Mouse (Mus musculus): ENCODE measurements around the gene Mlx. TPM values are rescaled to one million over a fixed set of nuclear protein-coding genes. Genes with fewer than 3 reads are reported as not detected.

Gene Mlx
- total and polyA plus RNA-seq, 2 experiments from 2014 or later = 61.3 to 64.1 TPM

- Histone ChIP-seq H3K27me3 (ENCODE audit: insufficient read depth, low read length) (no peaks in the 10 kb centered on the region), H3K4me1 (ENCODE audit: insufficient read depth, low read length) (no peaks in the 10 kb centered on the region), H3K4me3 (ENCODE audit: low read depth, low read length) (peak within 1 kb of the TSS; percentile 58), H3K9me3 (ENCODE audit: low read length) (no peaks in the 10 kb centered on the region), H3K4me2 (ENCODE audit: low read depth, low read length, poor library complexity, severe bottlenecking) (peak within 1 kb of the TSS; percentile 94), H3K36me3 (ENCODE audit: insufficient read depth, low read length) (peaks cover 61% of the 10 kb centered on the region), H3K9ac (replicated peaks; ENCODE audit: low read length, poor library complexity, severe bottlenecking) (peak within 1 kb of the TSS; percentile 54), H3K27ac (ENCODE audit: low read depth, low read length) (peak within 1 kb of the TSS; percentile 77)
- ATAC-seq (ENCODE audit: low FRiP score) (peak; percentile 95), DNase-seq (ENCODE audit: low spot score) (peak; percentile 97)
- under 1% methylated on average over 42 of the region's 43 CpGs for WGBS
- TF ChIP-seq CTCF (IDR thresholded peaks at IDR 0.05) = peak; percentile 83
Observed at GRCm38 (mm10) chr11:101095314-101096024, 8.4 kb downstream of the Mlx start, which contains the start of gene Psmc3ip. Psmc3ip (minus strand) TSS chr11:101095436.

GRCm38 (mm10) chr11:101098231-101098630 is 11.2 kb downstream of the Mlx start:
- H3K27ac ChIP-seq (ENCODE audit: low read depth, low read length) = no peak overlapping the region
- 89% methylated on average over 8 of the region's 8 CpGs for WGBS
- peaks cover 53% of the 10 kb centered on the region for H3K36me3 ChIP-seq (ENCODE audit: insufficient read depth, low read length)
- no peak for ATAC-seq (ENCODE audit: low FRiP score)
- H3K9me3 ChIP-seq (ENCODE audit: low read length) = no peaks in the 10 kb centered on the region
- H3K4me2 ChIP-seq (ENCODE audit: low read depth, low read length, poor library complexity, severe bottlenecking) = no peak overlapping the region
- TF ChIP-seq CTCF (IDR thresholded peaks at IDR 0.05) = no peak
- H3K4me3 ChIP-seq (ENCODE audit: low read depth, low read length) = no peak overlapping the region
- H3K4me1 ChIP-seq (ENCODE audit: insufficient read depth, low read length) = no peaks in the 10 kb centered on the region
- DNase-seq (ENCODE audit: low spot score) = no peak
- no peaks in the 10 kb centered on the region for H3K27me3 ChIP-seq (ENCODE audit: insufficient read depth, low read length)
- H3K9ac ChIP-seq (replicated peaks; ENCODE audit: low read length, poor library complexity, severe bottlenecking) = no peak overlapping the region

DNA sequence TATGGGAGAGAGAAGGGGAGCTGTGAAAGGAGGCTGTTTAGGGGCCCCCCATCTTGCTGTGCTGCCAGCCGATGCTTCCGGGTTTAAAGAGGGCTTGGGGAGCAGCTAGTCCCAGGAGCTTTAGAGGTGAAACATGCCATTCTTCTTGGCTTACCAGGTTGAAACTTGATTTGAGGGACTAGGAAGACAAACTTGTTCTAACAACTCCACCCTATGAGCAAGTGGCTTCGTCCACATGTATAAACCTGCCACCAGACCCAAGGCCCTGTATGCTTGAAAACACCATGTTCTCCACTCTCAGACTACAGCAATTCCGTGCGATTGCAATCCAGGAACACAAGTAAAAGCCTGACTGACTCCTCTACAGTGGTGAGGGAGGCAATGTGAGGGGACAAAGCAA is 15.9 kb downstream of the Mlx start:
- Histone ChIP-seq H3K27ac (ENCODE audit: low read depth, low read length) (no peak overlapping the region), H3K27me3 (ENCODE audit: insufficient read depth, low read length) (no peaks in the 10 kb centered on the region), H3K4me2 (ENCODE audit: low read depth, low read length, poor library complexity, severe bottlenecking) (no peak overlapping the region), H3K9me3 (ENCODE audit: low read length) (no peaks in the 10 kb centered on the region), H3K4me1 (ENCODE audit: insufficient read depth, low read length) (no peaks in the 10 kb centered on the region), H3K36me3 (ENCODE audit: insufficient read depth, low read length) (peaks cover 35% of the 10 kb centered on the region), H3K4me3 (ENCODE audit: low read depth, low read length) (no peak overlapping the region), H3K9ac (replicated peaks; ENCODE audit: low read length, poor library complexity, severe bottlenecking) (no peak overlapping the region)
- 93% methylated on average over 5 of the region's 5 CpGs for WGBS
- ATAC-seq (ENCODE audit: low FRiP score) = no peak
- no peak for DNase-seq (ENCODE audit: low spot score)
- no peak for TF ChIP-seq CTCF (IDR thresholded peaks at IDR 0.05)

DNA sequence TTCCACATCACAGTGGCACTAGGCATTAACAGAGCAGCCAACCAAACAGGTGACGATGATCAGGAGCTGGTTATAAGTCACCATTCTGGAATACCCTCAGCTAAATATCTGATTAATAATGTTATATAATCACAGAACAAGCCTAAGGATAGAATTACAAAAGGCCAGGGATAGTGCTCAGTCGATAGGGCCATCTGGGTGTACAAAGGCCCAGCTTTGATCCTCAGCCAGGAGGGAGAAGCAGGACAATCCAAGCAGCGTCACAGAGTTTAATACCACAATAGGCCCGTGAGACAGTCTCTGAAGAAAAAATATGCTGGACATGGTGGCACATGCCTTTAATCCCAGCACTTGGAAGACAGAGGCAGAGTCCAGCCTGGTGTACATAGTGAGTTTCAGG is 22.3 kb downstream of the Mlx start:
- H3K4me2 ChIP-seq (ENCODE audit: low read depth, low read length, poor library complexity, severe bottlenecking) = no peak overlapping the region
- no peak overlapping the region for H3K4me3 ChIP-seq (ENCODE audit: low read depth, low read length)
- no peaks in the 10 kb centered on the region for H3K9me3 ChIP-seq (ENCODE audit: low read length)
- no peaks in the 10 kb centered on the region for H3K4me1 ChIP-seq (ENCODE audit: insufficient read depth, low read length)
- DNase-seq (ENCODE audit: low spot score) (no peak), ATAC-seq (ENCODE audit: low FRiP score) (no peak)
- H3K27ac ChIP-seq (ENCODE audit: low read depth, low read length) = no peak overlapping the region
- H3K27me3 ChIP-seq (ENCODE audit: insufficient read depth, low read length) = no peaks in the 10 kb centered on the region
- no peaks in the 10 kb centered on the region; the same call in 1 of the 2 replicates for H3K36me3 ChIP-seq (ENCODE audit: insufficient read depth, low read length)
- TF ChIP-seq CTCF (IDR thresholded peaks at IDR 0.05) = no peak
- 46% methylated on average over 4 of the region's 4 CpGs for WGBS
- no peak overlapping the region for H3K9ac ChIP-seq (replicated peaks; ENCODE audit: low read length, poor library complexity, severe bottlenecking)

DNA sequence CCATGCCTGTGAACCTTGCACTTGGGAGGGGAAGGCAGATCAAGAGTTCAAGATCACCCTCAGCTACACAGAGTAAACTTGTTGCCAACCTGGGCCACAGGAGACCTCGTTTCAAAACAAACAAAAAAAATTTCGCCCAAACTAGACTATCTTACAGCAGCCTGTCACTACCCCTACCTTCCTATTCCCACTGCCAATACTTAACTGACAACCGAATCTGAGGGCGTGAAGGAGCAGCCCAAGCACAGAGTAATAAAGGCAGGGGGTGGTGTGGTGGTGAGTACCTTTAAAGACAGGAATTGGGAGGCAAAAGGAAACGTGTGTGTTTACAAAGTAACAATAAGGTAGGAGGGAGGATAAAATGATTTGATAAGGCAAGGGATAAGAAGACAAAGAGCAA is 23.6 kb downstream of the Mlx start:
- Histone ChIP-seq H3K9me3 (ENCODE audit: low read length) (no peaks in the 10 kb centered on the region), H3K4me2 (ENCODE audit: low read depth, low read length, poor library complexity, severe bottlenecking) (no peak overlapping the region), H3K36me3 (ENCODE audit: insufficient read depth, low read length) (no peaks in the 10 kb centered on the region), H3K27me3 (ENCODE audit: insufficient read depth, low read length) (no peaks in the 10 kb centered on the region), H3K4me1 (ENCODE audit: insufficient read depth, low read length) (no peaks in the 10 kb centered on the region), H3K4me3 (ENCODE audit: low read depth, low read length) (no peak overlapping the region), H3K9ac (replicated peaks; ENCODE audit: low read length, poor library complexity, severe bottlenecking) (no peak overlapping the region), H3K27ac (ENCODE audit: low read depth, low read length) (no peak overlapping the region)
- WGBS = 70% methylated on average over 5 of the region's 5 CpGs
- DNase-seq (ENCODE audit: low spot score) = no peak
- no peak for TF ChIP-seq CTCF (IDR thresholded peaks at IDR 0.05)
- ATAC-seq (ENCODE audit: low FRiP score) = no peak

GRCm38 (mm10) chr11:101111178-101111577 is 24.1 kb downstream of the Mlx start:
- no peak overlapping the region for H3K4me2 ChIP-seq (ENCODE audit: low read depth, low read length, poor library complexity, severe bottlenecking)
- ATAC-seq (ENCODE audit: low FRiP score) (no peak), DNase-seq (ENCODE audit: low spot score) (no peak)
- no peak overlapping the region for H3K27ac ChIP-seq (ENCODE audit: low read depth, low read length)
- no peaks in the 10 kb centered on the region for H3K36me3 ChIP-seq (ENCODE audit: insufficient read depth, low read length)
- H3K4me3 ChIP-seq (ENCODE audit: low read depth, low read length) = no peak overlapping the region
- H3K9me3 ChIP-seq (ENCODE audit: low read length) = no peaks in the 10 kb centered on the region
- no peak overlapping the region for H3K9ac ChIP-seq (replicated peaks; ENCODE audit: low read length, poor library complexity, severe bottlenecking)
- 88% methylated on average over 4 of the region's 4 CpGs for WGBS
- H3K27me3 ChIP-seq (ENCODE audit: insufficient read depth, low read length) = no peaks in the 10 kb centered on the region
- H3K4me1 ChIP-seq (ENCODE audit: insufficient read depth, low read length) = no peaks in the 10 kb centered on the region
- TF ChIP-seq CTCF (IDR thresholded peaks at IDR 0.05) = no peak

Data from midbrain, postnatal 0 days (tissue).